Mouse (Mus musculus): ENCODE data around the gene Crtc3. TPM values are rescaled to one million over a fixed set of nuclear protein-coding genes. Genes with fewer than 3 reads are reported as not detected.

Crtc3 gene
- polyA plus RNA-seq, 2 experiments: 1.9 to 2.4 TPM

DNA sequence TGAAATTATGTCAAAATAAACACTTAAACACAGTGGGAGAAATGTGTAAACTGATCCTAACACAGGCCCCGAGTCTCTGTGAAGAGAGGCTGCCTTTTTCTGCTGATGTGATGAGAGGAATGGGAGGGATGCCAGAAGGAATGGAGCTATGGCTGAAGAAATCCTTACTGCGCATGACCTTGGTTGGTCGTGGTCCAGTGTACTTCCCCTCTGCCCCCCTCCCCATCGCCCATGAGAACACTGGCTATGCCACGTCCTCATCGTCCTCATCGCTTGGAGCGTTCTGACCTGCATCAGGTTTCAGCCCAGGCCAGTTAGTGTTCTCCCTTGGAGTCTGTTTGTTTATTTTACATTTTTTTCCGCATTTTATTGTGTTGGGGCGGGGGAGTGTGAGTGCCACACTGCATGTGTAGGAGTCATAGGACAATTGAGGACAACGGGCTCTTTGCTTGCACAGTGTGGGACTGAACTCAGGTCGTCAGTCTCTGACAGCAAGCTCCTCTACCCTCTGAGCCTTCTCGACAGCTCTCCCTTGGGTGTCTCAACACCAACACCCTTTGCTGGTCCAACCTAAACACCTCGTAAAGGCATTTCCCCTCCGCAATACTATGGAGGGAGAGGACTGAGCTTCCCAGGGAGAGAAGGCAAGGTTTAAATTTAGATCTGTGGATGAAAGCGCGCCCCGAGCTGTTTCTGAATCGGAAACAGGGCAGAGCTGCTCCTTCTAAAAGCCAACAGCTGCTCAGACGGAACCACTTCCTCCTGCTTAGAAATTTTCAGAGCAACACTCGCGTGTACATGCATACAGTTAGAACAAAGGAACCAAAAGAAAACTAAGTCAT, 134.3 kb downstream of the Crtc3 start:
- H3K4me3 ChIP-seq (ENCODE audit: insufficient read depth in 1 of 2, low read depth in 2 of 2, low read length in 2 of 2): no peak overlapping the region
- TF ChIP-seq CTCF (IDR thresholded peaks at IDR 0.05; ENCODE audit: low read depth) (no peak), EP300 (IDR thresholded peaks at IDR 0.05; ENCODE audit: low read depth) (no peak)
- no peak overlapping the region for H3K4me2 ChIP-seq (ENCODE audit: low read depth)
- ATAC-seq (ENCODE audit: insufficient read depth): no peak
- H3K9me3 ChIP-seq (ENCODE audit: control insufficient read depth, low read length): no peaks in the 10 kb centered on the region
- no peaks in the 10 kb centered on the region; a peak in 1 of 4 replicates for H3K4me1 ChIP-seq (replicated peaks; ENCODE audit: control insufficient read depth in 2 of 2, insufficient read depth in 2 of 2, low read length in 1 of 2)
- no peak for DNase-seq (ENCODE audit: low read depth in 3 of 3, low spot score in 3 of 3)
- H3K27ac ChIP-seq: no peak overlapping the region
- WGBS (ENCODE audit: insufficient replicate concordance): 59% methylated on average over 22 of the region's 22 CpGs
- H3K36me3 ChIP-seq (replicated peaks; ENCODE audit: control insufficient read depth, insufficient read depth, low read depth): no peaks in the 10 kb centered on the region
- H3K9ac ChIP-seq (replicated peaks): no peak overlapping the region
- no peaks in the 10 kb centered on the region for H3K27me3 ChIP-seq (ENCODE audit: control insufficient read depth, insufficient read depth, low read length)

DNA sequence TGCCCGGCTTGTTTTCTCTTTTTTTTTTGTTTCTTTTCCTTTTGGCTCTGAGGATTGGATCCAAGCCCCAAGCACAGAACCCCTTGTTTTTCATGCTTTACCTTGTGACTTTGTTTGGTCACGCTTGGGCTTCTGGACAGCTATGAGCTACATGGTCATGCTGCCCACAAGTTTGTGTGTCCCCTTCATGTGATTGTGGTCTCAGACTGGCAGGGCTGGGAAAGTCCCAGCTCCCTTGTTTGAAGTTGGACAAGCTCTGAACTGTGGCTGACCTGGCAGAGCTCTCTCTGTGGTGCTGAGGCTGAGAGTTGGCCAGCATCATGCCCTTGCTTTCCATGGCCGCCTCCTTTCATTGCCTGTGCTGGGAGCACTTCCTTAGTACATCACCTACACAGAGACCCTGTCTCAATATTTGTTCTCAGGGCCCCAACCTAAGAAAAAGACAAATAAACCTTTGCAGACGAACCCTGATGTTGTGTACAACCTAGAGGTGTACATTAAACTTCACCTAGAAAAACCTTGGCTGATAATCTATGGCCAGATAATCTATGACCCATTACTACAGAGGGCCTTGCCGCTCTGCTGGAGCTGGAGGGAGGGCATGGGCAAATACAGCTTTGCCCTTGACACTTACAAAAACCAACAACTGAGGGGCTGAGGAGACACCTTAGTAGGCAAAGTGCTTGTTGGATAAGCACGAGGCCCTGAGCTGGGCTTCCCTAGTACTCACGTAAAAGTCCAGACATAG, 140.0 kb downstream of the Crtc3 start:
- no peak for DNase-seq (ENCODE audit: low read depth in 3 of 3, low spot score in 3 of 3)
- ATAC-seq (ENCODE audit: insufficient read depth): no peak
- TF ChIP-seq CTCF (IDR thresholded peaks at IDR 0.05; ENCODE audit: low read depth): no peak
- TF ChIP-seq EP300 (IDR thresholded peaks at IDR 0.05; ENCODE audit: low read depth): no peak
- no peak overlapping the region for H3K9ac ChIP-seq (replicated peaks)
- H3K4me3 ChIP-seq (ENCODE audit: insufficient read depth in 1 of 2, low read depth in 2 of 2, low read length in 2 of 2): no peak overlapping the region
- no peak overlapping the region for H3K27ac ChIP-seq
- no peaks in the 10 kb centered on the region for H3K36me3 ChIP-seq (replicated peaks; ENCODE audit: control insufficient read depth, insufficient read depth, low read depth)
- H3K4me1 ChIP-seq (replicated peaks; ENCODE audit: control insufficient read depth in 2 of 2, insufficient read depth in 2 of 2, low read length in 1 of 2): peaks cover 10 to 13% of the 10 kb centered on the region in 2 experiments
- no peaks in the 10 kb centered on the region for H3K9me3 ChIP-seq (ENCODE audit: control insufficient read depth, low read length)
- no peak overlapping the region for H3K4me2 ChIP-seq (ENCODE audit: low read depth)
- H3K27me3 ChIP-seq (ENCODE audit: control insufficient read depth, insufficient read depth, low read length): no peaks in the 10 kb centered on the region
- WGBS (ENCODE audit: insufficient replicate concordance): 67% methylated on average over 7 of the region's 7 CpGs

DNA sequence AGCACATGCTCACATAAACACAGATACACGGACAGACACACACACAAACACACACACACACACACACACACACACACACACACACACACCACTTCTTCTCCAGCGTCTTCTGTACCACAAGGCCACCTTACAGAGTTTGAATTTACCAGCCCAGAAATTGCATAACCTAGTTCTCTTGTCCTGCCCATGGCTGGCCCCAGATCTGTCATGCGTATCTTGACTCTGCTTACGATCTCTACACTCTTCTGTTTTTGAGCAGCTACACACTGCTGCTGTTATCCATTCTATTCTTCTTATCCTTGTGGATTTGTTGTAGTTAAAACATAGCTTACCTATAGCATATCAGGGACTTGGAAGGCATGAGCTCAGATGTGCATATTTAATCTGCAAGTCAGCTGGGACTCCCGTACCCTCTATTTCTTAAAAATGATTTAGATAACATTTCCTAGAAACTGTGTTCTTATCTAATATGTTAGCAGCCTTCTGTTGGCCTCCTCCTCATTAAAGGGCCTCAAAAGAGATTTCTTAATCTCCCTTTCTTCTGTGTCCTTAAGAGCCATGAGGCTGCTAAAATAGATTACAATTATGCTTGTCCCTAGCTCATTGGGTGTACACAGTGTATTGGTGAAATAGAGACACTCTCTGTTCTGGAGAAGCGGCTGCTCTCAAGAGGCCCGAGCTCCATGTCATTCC, 146.4 kb downstream of the Crtc3 start:
- Histone ChIP-seq H3K9me3 (ENCODE audit: control insufficient read depth, low read length) (no peaks in the 10 kb centered on the region), H3K27me3 (ENCODE audit: control insufficient read depth, insufficient read depth, low read length) (no peaks in the 10 kb centered on the region), H3K4me1 (replicated peaks; ENCODE audit: control insufficient read depth in 2 of 2, insufficient read depth in 2 of 2, low read length in 1 of 2) (peaks cover 38 to 51% of the 10 kb centered on the region in 2 experiments), H3K4me3 (ENCODE audit: insufficient read depth in 1 of 2, low read depth in 2 of 2, low read length in 2 of 2) (peak overlapping the region; percentile 6 to 12; a peak in 2 of 4 replicates), H3K36me3 (replicated peaks; ENCODE audit: control insufficient read depth, insufficient read depth, low read depth) (no peaks in the 10 kb centered on the region), H3K27ac (peak overlapping the region; percentile 92), H3K9ac (replicated peaks) (peak overlapping the region; percentile 57), H3K4me2 (ENCODE audit: low read depth) (peak overlapping the region; percentile 63)
- 15% methylated on average over 7 of the region's 7 CpGs for WGBS (ENCODE audit: insufficient replicate concordance)
- DNase-seq (ENCODE audit: low read depth in 3 of 3, low spot score in 3 of 3): peak; percentile 72 to 88 (median 73)
- ATAC-seq (ENCODE audit: insufficient read depth): peak; percentile 97
- peak; percentile 98 for TF ChIP-seq EP300 (IDR thresholded peaks at IDR 0.05; ENCODE audit: low read depth)
- no peak for TF ChIP-seq CTCF (IDR thresholded peaks at IDR 0.05; ENCODE audit: low read depth)

DNA sequence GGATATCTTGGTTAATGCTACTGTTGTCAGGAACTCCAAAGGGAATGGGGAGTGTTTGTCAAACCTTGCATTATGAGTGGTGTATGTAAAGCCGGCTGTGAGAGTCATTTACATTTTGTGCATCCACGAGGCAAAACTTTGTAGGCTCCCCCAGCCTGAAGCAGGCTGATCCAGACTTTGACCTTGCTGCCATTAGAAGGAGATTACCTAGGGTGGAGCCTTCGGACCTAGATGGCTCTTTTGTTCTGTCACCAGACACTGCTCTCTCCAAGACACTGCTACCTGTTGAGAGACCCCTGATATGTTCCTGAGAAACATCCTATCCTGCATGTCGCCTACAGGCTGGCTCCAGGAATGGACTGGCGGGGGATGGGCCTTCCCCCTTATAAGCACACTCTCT, 149.1 kb downstream of the Crtc3 start:
- TF ChIP-seq CTCF (IDR thresholded peaks at IDR 0.05; ENCODE audit: low read depth) (no peak), EP300 (IDR thresholded peaks at IDR 0.05; ENCODE audit: low read depth) (no peak)
- Histone ChIP-seq H3K9me3 (ENCODE audit: control insufficient read depth, low read length) (no peaks in the 10 kb centered on the region), H3K36me3 (replicated peaks; ENCODE audit: control insufficient read depth, insufficient read depth, low read depth) (no peaks in the 10 kb centered on the region), H3K27me3 (ENCODE audit: control insufficient read depth, insufficient read depth, low read length) (no peaks in the 10 kb centered on the region), H3K4me1 (replicated peaks; ENCODE audit: control insufficient read depth in 2 of 2, insufficient read depth in 2 of 2, low read length in 1 of 2) (peaks cover 46 to 54% of the 10 kb centered on the region in 2 experiments), H3K27ac (no peak overlapping the region), H3K4me2 (ENCODE audit: low read depth) (no peak overlapping the region), H3K4me3 (ENCODE audit: insufficient read depth in 1 of 2, low read depth in 2 of 2, low read length in 2 of 2) (no peak overlapping the region), H3K9ac (replicated peaks) (no peak overlapping the region)
- 72% methylated on average over 5 of the region's 5 CpGs for WGBS (ENCODE audit: insufficient replicate concordance)
- ATAC-seq (ENCODE audit: insufficient read depth) (no peak), DNase-seq (ENCODE audit: low read depth in 3 of 3, low spot score in 3 of 3) (no peak)

Other genes with a start within 250 kb of the Crtc3 start
- gene Blm, start 153.8 kb downstream of the Crtc3 start, polyA plus RNA-seq (2012; rRNA removed): 12.1 and 19.8 TPM in 2 replicates
- gene Blm, start 153.8 kb downstream of the Crtc3 start, polyA plus RNA-seq (2014; fragmentation: Nextera tagmentation; extraction: Ambion mirVana): 24.8 and 28.1 TPM in 2 replicates
- 4.6 and 5.5 TPM in 2 replicates for gene Iqgap1, start 137.1 kb upstream of the Crtc3 start, polyA plus RNA-seq (2012; rRNA removed)
- 11.2 and 11.6 TPM in 2 replicates for gene Iqgap1, start 137.1 kb upstream of the Crtc3 start, polyA plus RNA-seq (2014; fragmentation: Nextera tagmentation; extraction: Ambion mirVana)
- 1.2 and 1.3 TPM in 2 replicates for gene Zscan2, start 172.0 kb upstream of the Crtc3 start, polyA plus RNA-seq (2012; rRNA removed)
- 0.08 and 0.13 TPM in 2 replicates for gene Zscan2, start 172.0 kb upstream of the Crtc3 start, polyA plus RNA-seq (2014; fragmentation: Nextera tagmentation; extraction: Ambion mirVana)
- 8.8 and 10.7 TPM in 2 replicates for gene Wdr73, start 212.4 kb upstream of the Crtc3 start, polyA plus RNA-seq (2012; rRNA removed)
- 11.8 and 13.5 TPM in 2 replicates for gene Wdr73, start 212.4 kb upstream of the Crtc3 start, polyA plus RNA-seq (2014; fragmentation: Nextera tagmentation; extraction: Ambion mirVana)
- 1.3 and 2.1 TPM in 2 replicates for gene Nmb, start 216.2 kb upstream of the Crtc3 start, polyA plus RNA-seq (2012; rRNA removed)
- 1.9 and 2.0 TPM in 2 replicates for gene Nmb, start 216.2 kb upstream of the Crtc3 start, polyA plus RNA-seq (2014; fragmentation: Nextera tagmentation; extraction: Ambion mirVana)